Mouse (Mus musculus): ENCODE measurements around the gene Pde4a. TPM values are rescaled to one million over a fixed set of nuclear protein-coding genes. Genes with fewer than 3 reads are reported as not detected.

The Pde4a gene
- polyA plus RNA-seq, 1 experiment from 2014 or later: 3.8 TPM

DNA sequence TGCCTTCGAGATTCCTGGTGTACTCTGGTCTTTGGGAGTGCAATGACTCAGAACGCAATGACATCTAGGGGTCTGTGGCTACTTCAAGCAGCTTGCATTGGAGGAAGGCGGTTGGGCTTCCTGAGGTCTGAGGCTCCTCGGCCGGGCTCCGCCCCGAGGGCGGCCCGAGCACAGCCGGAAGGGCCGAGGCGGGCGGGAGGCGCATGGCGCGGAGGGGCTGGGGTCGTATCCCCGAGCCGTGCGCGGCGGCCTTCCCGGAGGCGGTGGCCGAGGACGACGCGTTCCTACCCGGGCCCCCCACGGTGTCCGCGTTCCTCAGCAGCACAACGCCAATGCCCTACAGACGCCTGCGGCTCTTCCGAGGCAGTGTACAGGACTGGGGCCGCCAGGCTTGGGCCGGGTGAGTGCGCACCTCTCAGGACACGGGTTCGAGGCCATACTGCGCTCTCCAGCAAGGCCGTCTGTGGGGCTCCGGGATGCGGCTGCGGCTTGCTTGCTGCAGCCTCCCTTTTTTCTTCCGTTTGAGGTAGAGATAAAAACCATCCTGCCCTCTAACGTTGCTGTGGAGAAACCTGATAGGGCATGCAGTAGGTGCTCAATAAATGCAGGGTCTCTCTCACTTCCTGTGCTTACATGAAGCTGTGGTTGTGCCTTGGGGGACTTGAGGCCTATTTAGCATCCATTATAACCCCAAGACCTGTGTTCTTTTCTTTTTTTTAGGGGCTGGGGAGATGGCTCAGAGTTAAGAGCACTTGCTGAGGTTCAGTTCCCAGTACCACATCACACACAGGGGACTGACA is 16.1 kb downstream of the Pde4a start:
- Histone ChIP-seq H3K9me3 (replicated peaks; ENCODE audit: control insufficient read depth, low read length) (no peaks in the 10 kb centered on the region), H3K27me3 (ENCODE audit: control insufficient read depth, insufficient read depth, low read length) (peaks cover 3% of the 10 kb centered on the region; the same call in 1 of the 2 replicates), H3K4me1 (ENCODE audit: control insufficient read depth, insufficient read depth, low read length) (peaks cover 2% of the 10 kb centered on the region; the same call in 1 of the 2 replicates), H3K4me3 (ENCODE audit: low read depth, low read length) (peak overlapping the region; percentile 17; the same call in 1 of the 2 replicates), H3K36me3 (replicated peaks; ENCODE audit: control insufficient read depth, insufficient read depth, low read depth, low read length) (no peaks in the 10 kb centered on the region), H3K4me2 (ENCODE audit: low read depth, low read length) (peak overlapping the region; percentile 39), H3K9ac (replicated peaks; ENCODE audit: low read length) (peak overlapping the region; percentile 23), H3K27ac (replicated peaks; ENCODE audit: low read depth, low read length) (no peak overlapping the region)
- ATAC-seq (replicated peaks; ENCODE audit: insufficient number of reproducible peaks, low FRiP score, low TSS enrichment, low read depth) (no peak), DNase-seq (ENCODE audit: low spot score) (peak; percentile 46)
- WGBS: 5% methylated on average over 48 of the region's 48 CpGs

DNA sequence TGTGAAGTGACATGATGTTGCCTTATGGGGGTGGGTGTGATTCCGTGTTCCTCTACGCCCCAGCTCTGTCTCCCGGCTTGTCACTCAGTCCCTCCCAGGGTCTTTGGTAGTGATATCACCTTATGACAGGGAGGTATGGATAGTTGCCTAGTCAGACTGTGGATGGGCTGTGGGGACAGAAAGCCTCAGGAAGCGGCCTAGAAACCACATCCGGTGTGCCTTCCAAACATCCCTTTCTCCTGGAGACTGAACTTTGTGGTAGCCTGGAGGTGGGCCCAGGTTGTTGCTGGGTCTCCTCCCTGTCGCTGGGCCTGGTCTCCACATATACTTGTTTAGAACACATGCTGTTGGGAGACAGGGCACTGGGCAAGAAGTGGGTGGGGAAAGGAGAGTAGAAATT is 17.9 kb downstream of the Pde4a start:
- Histone ChIP-seq H3K9me3 (replicated peaks; ENCODE audit: control insufficient read depth, low read length) (no peaks in the 10 kb centered on the region), H3K9ac (replicated peaks; ENCODE audit: low read length) (no peak overlapping the region; the same call in 1 of the 2 replicates), H3K27me3 (ENCODE audit: control insufficient read depth, insufficient read depth, low read length) (peaks cover 3% of the 10 kb centered on the region; the same call in 1 of the 2 replicates), H3K4me1 (ENCODE audit: control insufficient read depth, insufficient read depth, low read length) (peaks cover 2% of the 10 kb centered on the region; the same call in 1 of the 2 replicates), H3K4me3 (ENCODE audit: low read depth, low read length) (no peak overlapping the region), H3K36me3 (replicated peaks; ENCODE audit: control insufficient read depth, insufficient read depth, low read depth, low read length) (no peaks in the 10 kb centered on the region), H3K4me2 (ENCODE audit: low read depth, low read length) (no peak overlapping the region), H3K27ac (replicated peaks; ENCODE audit: low read depth, low read length) (no peak overlapping the region)
- ATAC-seq (replicated peaks; ENCODE audit: insufficient number of reproducible peaks, low FRiP score, low TSS enrichment, low read depth) (no peak), DNase-seq (ENCODE audit: low spot score) (no peak)
- 85% methylated on average over 6 of the region's 6 CpGs for WGBS

DNA sequence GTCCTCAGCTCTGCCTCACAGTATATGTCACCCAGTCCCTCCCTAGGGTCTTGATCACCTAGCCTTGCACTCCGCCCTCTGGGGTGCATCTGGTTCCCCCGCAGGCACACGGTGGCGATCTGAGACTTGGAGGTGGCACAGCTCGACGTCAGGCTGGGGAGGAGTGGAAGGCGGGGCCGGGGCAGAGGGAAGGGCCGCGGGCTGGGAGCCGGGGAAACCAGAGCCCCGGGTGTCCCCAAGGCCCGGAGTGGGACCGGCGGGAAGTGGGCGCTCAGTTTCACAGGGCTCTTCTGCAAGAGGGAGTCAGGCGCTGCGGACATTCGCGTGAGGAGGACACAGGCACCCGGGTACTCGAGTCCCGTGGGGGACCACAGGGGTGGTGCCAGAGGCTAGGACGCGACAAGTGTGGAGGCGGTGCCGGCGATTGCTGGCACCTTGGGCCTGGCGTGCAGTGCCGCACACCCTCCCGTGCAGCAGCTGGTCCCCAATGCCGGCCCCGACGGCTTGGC is 18.4 kb downstream of the Pde4a start:
- H3K4me2 ChIP-seq (ENCODE audit: low read depth, low read length): peak overlapping the region; percentile 51
- H3K4me3 ChIP-seq (ENCODE audit: low read depth, low read length): peak overlapping the region; percentile 23
- 6% methylated on average over 34 of the region's 34 CpGs for whole genome bisulfite sequencing
- no peaks in the 10 kb centered on the region for H3K9me3 ChIP-seq (replicated peaks; ENCODE audit: control insufficient read depth, low read length)
- DNase-seq (ENCODE audit: low spot score) (no peak), ATAC-seq (replicated peaks; ENCODE audit: insufficient number of reproducible peaks, low FRiP score, low TSS enrichment, low read depth) (peak; percentile 24)
- no peak overlapping the region for H3K27ac ChIP-seq (replicated peaks; ENCODE audit: low read depth, low read length)
- peaks cover 2% of the 10 kb centered on the region; the same call in 1 of the 2 replicates for H3K4me1 ChIP-seq (ENCODE audit: control insufficient read depth, insufficient read depth, low read length)
- peaks cover 3% of the 10 kb centered on the region; the same call in 1 of the 2 replicates for H3K27me3 ChIP-seq (ENCODE audit: control insufficient read depth, insufficient read depth, low read length)
- H3K9ac ChIP-seq (replicated peaks; ENCODE audit: low read length): peak overlapping the region; percentile 28
- no peaks in the 10 kb centered on the region for H3K36me3 ChIP-seq (replicated peaks; ENCODE audit: control insufficient read depth, insufficient read depth, low read depth, low read length)

DNA sequence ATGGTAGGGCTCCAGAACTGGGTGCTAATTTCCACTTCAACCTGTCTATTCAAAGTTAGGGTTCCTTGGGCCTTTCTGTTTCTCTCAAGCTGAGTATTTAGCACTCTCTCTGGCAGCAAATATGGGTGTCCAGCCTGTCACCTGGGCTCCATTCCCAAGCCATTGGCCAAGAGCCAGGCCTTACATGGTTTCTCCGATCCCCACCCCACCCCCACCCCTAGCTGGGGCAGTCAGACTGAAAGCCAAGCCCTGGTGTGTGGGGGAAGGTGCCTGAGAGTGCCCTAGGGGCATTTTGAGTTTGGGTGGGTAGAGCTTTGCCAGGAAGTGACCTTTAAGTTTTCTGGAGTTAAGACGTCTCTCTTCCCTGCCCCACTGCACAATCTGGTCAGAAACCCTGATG is 19.2 kb downstream of the Pde4a start:
- Histone ChIP-seq H3K27me3 (ENCODE audit: control insufficient read depth, insufficient read depth, low read length) (peaks cover 3% of the 10 kb centered on the region; the same call in 1 of the 2 replicates), H3K4me2 (ENCODE audit: low read depth, low read length) (no peak overlapping the region), H3K4me3 (ENCODE audit: low read depth, low read length) (no peak overlapping the region), H3K36me3 (replicated peaks; ENCODE audit: control insufficient read depth, insufficient read depth, low read depth, low read length) (no peaks in the 10 kb centered on the region), H3K27ac (replicated peaks; ENCODE audit: low read depth, low read length) (no peak overlapping the region), H3K4me1 (ENCODE audit: control insufficient read depth, insufficient read depth, low read length) (peaks cover 2% of the 10 kb centered on the region; the same call in 1 of the 2 replicates), H3K9me3 (replicated peaks; ENCODE audit: control insufficient read depth, low read length) (no peaks in the 10 kb centered on the region), H3K9ac (replicated peaks; ENCODE audit: low read length) (no peak overlapping the region; the same call in 1 of the 2 replicates)
- WGBS: 28% methylated on average over 2 of the region's 2 CpGs
- DNase-seq (ENCODE audit: low spot score) (no peak), ATAC-seq (replicated peaks; ENCODE audit: insufficient number of reproducible peaks, low FRiP score, low TSS enrichment, low read depth) (no peak)

DNA sequence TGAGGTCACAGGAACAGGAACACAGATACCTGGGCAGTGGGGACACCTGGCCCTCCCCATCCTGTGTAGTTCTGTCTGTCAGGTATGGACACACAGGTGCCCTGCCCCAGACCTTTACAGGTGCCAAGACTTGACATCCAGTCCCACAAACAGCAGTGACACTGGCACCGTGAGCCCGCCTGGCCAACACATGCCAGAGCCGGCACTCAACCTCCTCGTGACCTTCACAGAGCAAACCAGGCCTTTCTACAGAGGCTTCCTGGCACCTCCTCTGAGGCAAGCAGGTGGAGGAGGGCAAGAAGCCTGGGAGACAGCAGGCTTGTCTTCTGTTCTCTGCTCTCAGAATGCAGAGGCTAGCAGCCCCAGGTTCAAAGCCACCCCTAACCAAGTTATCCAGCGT is 19.9 kb downstream of the Pde4a start:
- no peak for ATAC-seq (replicated peaks; ENCODE audit: insufficient number of reproducible peaks, low FRiP score, low TSS enrichment, low read depth)
- no peak for DNase-seq (ENCODE audit: low spot score)
- Histone ChIP-seq H3K9me3 (replicated peaks; ENCODE audit: control insufficient read depth, low read length) (no peaks in the 10 kb centered on the region), H3K4me2 (ENCODE audit: low read depth, low read length) (no peak overlapping the region), H3K36me3 (replicated peaks; ENCODE audit: control insufficient read depth, insufficient read depth, low read depth, low read length) (no peaks in the 10 kb centered on the region), H3K27ac (replicated peaks; ENCODE audit: low read depth, low read length) (no peak overlapping the region), H3K4me3 (ENCODE audit: low read depth, low read length) (no peak overlapping the region), H3K9ac (replicated peaks; ENCODE audit: low read length) (no peak overlapping the region), H3K27me3 (ENCODE audit: control insufficient read depth, insufficient read depth, low read length) (peaks cover 3% of the 10 kb centered on the region; the same call in 1 of the 2 replicates), H3K4me1 (ENCODE audit: control insufficient read depth, insufficient read depth, low read length) (peaks cover 2% of the 10 kb centered on the region; the same call in 1 of the 2 replicates)
- WGBS: 69% methylated on average over 5 of the region's 5 CpGs

DNA sequence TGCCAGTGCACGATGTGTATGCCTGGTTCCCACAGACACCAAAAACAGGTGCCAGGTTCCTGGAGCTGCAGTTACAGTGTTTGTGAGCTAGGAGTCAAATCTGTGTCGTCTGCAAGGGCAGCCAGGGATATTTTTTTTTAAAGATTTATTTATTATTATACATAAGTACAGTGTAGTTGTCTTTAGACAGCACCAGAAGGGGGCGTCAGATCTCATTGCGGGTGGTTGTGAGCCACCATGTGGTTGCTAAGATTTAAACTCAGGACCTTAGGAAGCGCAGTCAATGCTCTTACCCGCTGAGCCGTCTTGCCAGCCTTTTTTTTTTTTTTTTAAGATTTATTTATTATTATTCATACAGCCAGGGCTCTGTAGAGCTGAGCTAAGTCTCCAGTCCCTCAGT is 24.4 kb downstream of the Pde4a start:
- peak; percentile 33 for DNase-seq (ENCODE audit: low spot score)
- Histone ChIP-seq H3K4me2 (ENCODE audit: low read depth, low read length) (no peak overlapping the region), H3K36me3 (replicated peaks; ENCODE audit: control insufficient read depth, insufficient read depth, low read depth, low read length) (no peaks in the 10 kb centered on the region), H3K9ac (replicated peaks; ENCODE audit: low read length) (no peak overlapping the region), H3K27me3 (ENCODE audit: control insufficient read depth, insufficient read depth, low read length) (no peaks in the 10 kb centered on the region), H3K4me1 (ENCODE audit: control insufficient read depth, insufficient read depth, low read length) (no peaks in the 10 kb centered on the region), H3K27ac (replicated peaks; ENCODE audit: low read depth, low read length) (no peak overlapping the region), H3K9me3 (replicated peaks; ENCODE audit: control insufficient read depth, low read length) (no peaks in the 10 kb centered on the region), H3K4me3 (ENCODE audit: low read depth, low read length) (no peak overlapping the region)
- 45% methylated on average over 7 of the region's 7 CpGs for WGBS
- ATAC-seq (replicated peaks; ENCODE audit: insufficient number of reproducible peaks, low FRiP score, low TSS enrichment, low read depth): no peak

DNA sequence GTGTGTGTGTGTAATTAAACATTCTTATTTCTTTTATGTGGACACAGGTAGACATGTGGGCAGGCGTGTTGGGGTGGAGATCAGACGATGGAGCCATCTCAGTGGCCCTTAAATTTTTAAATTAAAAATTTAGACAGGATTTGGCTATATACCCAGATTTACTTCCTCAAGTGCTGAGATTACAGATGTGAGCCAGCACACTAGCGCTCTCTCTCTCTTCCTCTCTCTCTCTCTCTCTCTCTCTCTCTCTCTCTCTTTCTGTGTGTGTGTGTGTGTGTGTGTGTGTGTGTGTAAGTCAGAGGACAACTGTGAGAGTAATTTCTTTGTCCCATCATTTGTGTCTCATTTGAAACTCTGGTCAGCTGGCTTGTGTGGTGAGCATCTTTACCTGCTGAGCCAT is 25.2 kb downstream of the Pde4a start:
- ATAC-seq (replicated peaks; ENCODE audit: insufficient number of reproducible peaks, low FRiP score, low TSS enrichment, low read depth): no peak
- Histone ChIP-seq H3K4me1 (ENCODE audit: control insufficient read depth, insufficient read depth, low read length) (no peaks in the 10 kb centered on the region), H3K4me3 (ENCODE audit: low read depth, low read length) (no peak overlapping the region), H3K9me3 (replicated peaks; ENCODE audit: control insufficient read depth, low read length) (no peaks in the 10 kb centered on the region), H3K4me2 (ENCODE audit: low read depth, low read length) (no peak overlapping the region), H3K9ac (replicated peaks; ENCODE audit: low read length) (no peak overlapping the region), H3K36me3 (replicated peaks; ENCODE audit: control insufficient read depth, insufficient read depth, low read depth, low read length) (no peaks in the 10 kb centered on the region), H3K27ac (replicated peaks; ENCODE audit: low read depth, low read length) (no peak overlapping the region), H3K27me3 (ENCODE audit: control insufficient read depth, insufficient read depth, low read length) (no peaks in the 10 kb centered on the region)
- 72% methylated on average over 3 of the region's 3 CpGs for WGBS
- DNase-seq (ENCODE audit: low spot score): no peak

DNA sequence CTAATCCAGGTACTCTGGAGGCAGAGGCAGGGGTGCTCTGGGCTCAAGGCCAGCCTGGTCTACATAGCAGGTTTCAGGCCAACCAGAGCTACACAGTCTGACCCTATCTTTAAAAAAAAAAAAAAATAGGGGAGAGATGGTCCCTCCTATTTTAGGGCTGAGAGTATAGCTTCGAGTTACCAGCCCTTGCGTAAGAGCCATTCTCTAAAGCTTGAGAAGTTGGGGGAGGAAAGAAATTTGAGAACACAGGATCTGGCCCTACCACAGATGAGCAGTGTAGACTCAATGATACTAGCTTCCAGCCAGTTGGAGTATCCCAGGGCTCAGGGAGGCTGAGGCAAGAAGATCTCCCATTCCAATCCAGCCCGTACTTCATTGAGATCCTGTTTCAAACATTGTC is 28.3 kb downstream of the Pde4a start:
- Histone ChIP-seq H3K4me3 (ENCODE audit: low read depth, low read length) (no peak overlapping the region), H3K27me3 (ENCODE audit: control insufficient read depth, insufficient read depth, low read length) (no peaks in the 10 kb centered on the region), H3K4me1 (ENCODE audit: control insufficient read depth, insufficient read depth, low read length) (no peaks in the 10 kb centered on the region; the same call in 1 of the 2 replicates), H3K27ac (replicated peaks; ENCODE audit: low read depth, low read length) (no peak overlapping the region), H3K9me3 (replicated peaks; ENCODE audit: control insufficient read depth, low read length) (no peaks in the 10 kb centered on the region), H3K4me2 (ENCODE audit: low read depth, low read length) (no peak overlapping the region), H3K36me3 (replicated peaks; ENCODE audit: control insufficient read depth, insufficient read depth, low read depth, low read length) (no peaks in the 10 kb centered on the region), H3K9ac (replicated peaks; ENCODE audit: low read length) (no peak overlapping the region)
- no peak for DNase-seq (ENCODE audit: low spot score)
- 79% methylated on average over 3 of the region's 3 CpGs for whole genome bisulfite sequencing
- ATAC-seq (replicated peaks; ENCODE audit: insufficient number of reproducible peaks, low FRiP score, low TSS enrichment, low read depth): no peak
